Mouse (Mus musculus): ENCODE results near the gene Irak4. TPM values are rescaled to one million over a fixed set of nuclear protein-coding genes. Genes with fewer than 3 reads are reported as not detected.
A peak's percentile ranks its signal among the peaks of the same experiment; 100 is the strongest.

Gene Irak4
- polyA plus RNA-seq, 2 experiments = 1.7 TPM

GRCm38 (mm10) chr15:94517913-94518491 lies 25.4 kb upstream of the Irak4 start:
- Histone ChIP-seq H3K27ac (no peak overlapping the region), H3K4me3 (ENCODE audit: insufficient read depth in 1 of 2, low read depth in 2 of 2, low read length in 2 of 2) (no peak overlapping the region), H3K4me1 (replicated peaks; ENCODE audit: control insufficient read depth in 2 of 2, insufficient read depth in 2 of 2, low read length in 1 of 2) (no peaks in the 10 kb centered on the region), H3K9ac (replicated peaks) (no peak overlapping the region), H3K27me3 (ENCODE audit: control insufficient read depth, insufficient read depth, low read length) (no peaks in the 10 kb centered on the region), H3K4me2 (ENCODE audit: low read depth) (no peak overlapping the region), H3K9me3 (ENCODE audit: control insufficient read depth, low read length) (no peaks in the 10 kb centered on the region), H3K36me3 (replicated peaks; ENCODE audit: control insufficient read depth, insufficient read depth, low read depth) (no peaks in the 10 kb centered on the region)
- TF ChIP-seq CTCF (IDR thresholded peaks at IDR 0.05; ENCODE audit: low read depth) (no peak), EP300 (IDR thresholded peaks at IDR 0.05; ENCODE audit: low read depth) (no peak)
- no peak for ATAC-seq (ENCODE audit: insufficient read depth)
- WGBS (ENCODE audit: insufficient replicate concordance) = 48% methylated on average over 16 of the region's 16 CpGs
- no peak for DNase-seq (ENCODE audit: low read depth in 3 of 3, low spot score in 3 of 3)

DNA sequence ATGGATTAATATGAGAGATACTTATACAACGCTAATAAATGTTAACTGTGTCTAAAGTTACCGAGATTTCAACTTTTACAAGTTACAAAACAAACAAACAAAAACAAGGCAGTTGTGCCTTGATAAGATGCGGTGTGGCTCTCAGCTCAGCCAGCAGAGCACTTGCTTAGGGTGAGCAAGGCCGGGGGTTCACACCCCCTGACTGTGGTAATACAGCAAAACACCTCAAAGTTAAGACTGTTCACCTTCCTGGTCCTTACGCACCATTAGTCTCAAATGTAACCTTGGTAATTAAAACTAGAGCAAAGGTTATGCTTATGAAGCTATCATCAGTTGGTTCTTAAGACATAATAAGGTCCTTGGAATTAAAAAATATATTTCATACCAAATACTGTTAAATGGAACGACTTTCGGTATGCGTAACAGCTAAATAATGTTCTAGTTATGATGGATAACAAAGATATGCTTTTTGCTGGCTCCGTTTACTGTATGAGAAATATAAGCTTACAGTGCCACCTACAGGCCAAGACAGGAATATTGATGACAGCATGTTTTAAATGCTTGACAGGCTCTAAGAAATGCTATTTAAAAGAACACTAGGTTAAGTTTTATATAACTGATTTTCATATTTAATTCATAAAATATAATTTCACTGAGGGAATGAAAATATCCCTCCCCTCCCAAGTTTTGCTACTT lies 23.1 kb upstream of the Irak4 start:
- TF ChIP-seq CTCF (IDR thresholded peaks at IDR 0.05; ENCODE audit: low read depth) (peak; percentile 56; the same call in 1 of the 2 replicates), EP300 (IDR thresholded peaks at IDR 0.05; ENCODE audit: low read depth) (no peak)
- Histone ChIP-seq H3K4me2 (ENCODE audit: low read depth) (no peak overlapping the region), H3K4me3 (ENCODE audit: insufficient read depth in 1 of 2, low read depth in 2 of 2, low read length in 2 of 2) (no peak overlapping the region), H3K27me3 (ENCODE audit: control insufficient read depth, insufficient read depth, low read length) (no peaks in the 10 kb centered on the region), H3K9me3 (ENCODE audit: control insufficient read depth, low read length) (no peaks in the 10 kb centered on the region), H3K27ac (no peak overlapping the region), H3K9ac (replicated peaks) (no peak overlapping the region), H3K4me1 (replicated peaks; ENCODE audit: control insufficient read depth in 2 of 2, insufficient read depth in 2 of 2, low read length in 1 of 2) (no peaks in the 10 kb centered on the region), H3K36me3 (replicated peaks; ENCODE audit: control insufficient read depth, insufficient read depth, low read depth) (no peaks in the 10 kb centered on the region)
- ATAC-seq (ENCODE audit: insufficient read depth) (no peak), DNase-seq (ENCODE audit: low read depth in 3 of 3, low spot score in 3 of 3) (peak; percentile 29 to 41 (median 33))
- 33% methylated on average over 9 of the region's 9 CpGs for WGBS (ENCODE audit: insufficient replicate concordance)

DNA sequence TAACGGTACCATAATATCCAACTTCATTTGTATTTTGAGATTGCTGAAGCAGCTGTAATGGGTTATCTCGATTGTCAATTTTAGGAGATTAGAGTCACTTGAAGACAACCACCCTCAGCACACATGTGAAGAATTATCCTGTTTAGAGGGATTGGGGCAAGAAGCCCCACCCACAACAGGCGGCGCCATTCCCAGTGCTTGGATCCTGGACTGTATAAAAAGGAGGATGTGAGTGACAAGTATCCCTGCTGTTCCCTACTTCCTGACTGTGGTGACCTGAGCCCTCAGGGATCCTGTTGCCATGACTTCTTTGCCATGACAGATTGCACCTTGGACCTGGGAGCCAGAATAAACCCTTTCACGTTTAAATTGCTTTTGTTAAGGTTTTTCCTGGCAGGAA lies 22.5 kb upstream of the Irak4 start:
- no peak overlapping the region for H3K4me3 ChIP-seq (ENCODE audit: insufficient read depth in 1 of 2, low read depth in 2 of 2, low read length in 2 of 2)
- no peak overlapping the region for H3K4me2 ChIP-seq (ENCODE audit: low read depth)
- no peaks in the 10 kb centered on the region for H3K4me1 ChIP-seq (replicated peaks; ENCODE audit: control insufficient read depth in 2 of 2, insufficient read depth in 2 of 2, low read length in 1 of 2)
- H3K9me3 ChIP-seq (ENCODE audit: control insufficient read depth, low read length) = no peaks in the 10 kb centered on the region
- H3K36me3 ChIP-seq (replicated peaks; ENCODE audit: control insufficient read depth, insufficient read depth, low read depth) = no peaks in the 10 kb centered on the region
- H3K9ac ChIP-seq (replicated peaks) = no peak overlapping the region
- no peak overlapping the region for H3K27ac ChIP-seq
- no peaks in the 10 kb centered on the region for H3K27me3 ChIP-seq (ENCODE audit: control insufficient read depth, insufficient read depth, low read length)
- DNase-seq (ENCODE audit: low read depth in 3 of 3, low spot score in 3 of 3) (no peak), ATAC-seq (ENCODE audit: insufficient read depth) (no peak)
- 65% methylated on average over 5 of the region's 5 CpGs for WGBS (ENCODE audit: insufficient replicate concordance)
- TF ChIP-seq CTCF (IDR thresholded peaks at IDR 0.05; ENCODE audit: low read depth) (no peak), EP300 (IDR thresholded peaks at IDR 0.05; ENCODE audit: low read depth) (no peak)

DNA sequence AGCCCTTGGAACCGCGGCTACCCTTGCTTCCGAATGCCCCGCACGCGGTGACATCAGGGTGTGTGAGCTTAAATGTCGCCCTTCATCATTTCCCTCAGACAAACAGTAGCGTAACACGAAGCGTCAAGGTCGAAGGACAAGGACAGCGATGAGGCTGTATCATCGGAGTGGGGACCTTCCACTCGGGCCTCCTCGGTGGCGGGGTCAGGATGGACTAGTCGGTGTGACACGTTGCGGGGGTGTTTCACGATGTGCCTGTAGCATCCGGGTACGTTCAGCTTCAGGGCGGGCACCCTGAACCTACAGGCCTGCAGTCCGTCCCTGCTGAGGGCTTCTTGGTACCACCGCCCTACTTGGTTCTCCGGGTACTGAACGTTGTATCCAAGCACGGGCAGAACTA lies 20.2 kb upstream of the Irak4 start:
- Histone ChIP-seq H3K9ac (replicated peaks) (no peak overlapping the region), H3K9me3 (ENCODE audit: control insufficient read depth, low read length) (no peaks in the 10 kb centered on the region), H3K27me3 (ENCODE audit: control insufficient read depth, insufficient read depth, low read length) (no peaks in the 10 kb centered on the region), H3K4me1 (replicated peaks; ENCODE audit: control insufficient read depth in 2 of 2, insufficient read depth in 2 of 2, low read length in 1 of 2) (no peaks in the 10 kb centered on the region), H3K4me3 (ENCODE audit: insufficient read depth in 1 of 2, low read depth in 2 of 2, low read length in 2 of 2) (no peak overlapping the region), H3K27ac (no peak overlapping the region), H3K36me3 (replicated peaks; ENCODE audit: control insufficient read depth, insufficient read depth, low read depth) (no peaks in the 10 kb centered on the region), H3K4me2 (ENCODE audit: low read depth) (no peak overlapping the region)
- 84% methylated on average over 28 of the region's 28 CpGs for WGBS (ENCODE audit: insufficient replicate concordance)
- no peak for ATAC-seq (ENCODE audit: insufficient read depth)
- no peak for DNase-seq (ENCODE audit: low read depth in 3 of 3, low spot score in 3 of 3)
- TF ChIP-seq EP300 (IDR thresholded peaks at IDR 0.05; ENCODE audit: low read depth) = no peak
- no peak for TF ChIP-seq CTCF (IDR thresholded peaks at IDR 0.05; ENCODE audit: low read depth)

DNA sequence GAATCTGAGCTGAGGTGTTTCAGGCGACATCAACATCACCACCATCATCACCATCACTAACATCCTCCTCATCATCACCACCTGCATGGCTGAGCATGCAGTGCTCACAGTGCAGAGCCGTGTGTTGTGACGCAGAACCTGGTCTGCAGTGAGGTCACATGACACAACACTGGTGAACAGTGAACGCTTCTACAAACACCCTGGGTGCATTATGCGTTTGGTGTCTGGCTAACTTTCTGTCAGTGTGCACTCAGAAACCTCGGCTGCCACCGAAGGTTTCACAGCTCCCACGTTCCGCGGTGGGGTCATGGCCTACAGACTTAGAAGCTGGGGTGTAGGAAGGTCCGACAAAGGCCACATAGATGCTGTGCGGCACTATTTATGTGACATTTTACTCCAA lies 18.5 kb upstream of the Irak4 start:
- Histone ChIP-seq H3K27me3 (ENCODE audit: control insufficient read depth, insufficient read depth, low read length) (no peaks in the 10 kb centered on the region), H3K9ac (replicated peaks) (no peak overlapping the region), H3K4me2 (ENCODE audit: low read depth) (no peak overlapping the region), H3K4me1 (replicated peaks; ENCODE audit: control insufficient read depth in 2 of 2, insufficient read depth in 2 of 2, low read length in 1 of 2) (no peaks in the 10 kb centered on the region), H3K27ac (no peak overlapping the region), H3K9me3 (ENCODE audit: control insufficient read depth, low read length) (no peaks in the 10 kb centered on the region), H3K36me3 (replicated peaks; ENCODE audit: control insufficient read depth, insufficient read depth, low read depth) (no peaks in the 10 kb centered on the region), H3K4me3 (ENCODE audit: insufficient read depth in 1 of 2, low read depth in 2 of 2, low read length in 2 of 2) (no peak overlapping the region)
- TF ChIP-seq EP300 (IDR thresholded peaks at IDR 0.05; ENCODE audit: low read depth) = no peak
- TF ChIP-seq CTCF (IDR thresholded peaks at IDR 0.05; ENCODE audit: low read depth) = no peak
- 85% methylated on average over 12 of the region's 12 CpGs for WGBS (ENCODE audit: insufficient replicate concordance)
- DNase-seq (ENCODE audit: low read depth in 3 of 3, low spot score in 3 of 3) = no peak
- no peak for ATAC-seq (ENCODE audit: insufficient read depth)

All from liver, embryonic 14.5 days (tissue).